Mouse (Mus musculus) thymus, postnatal 10 days (tissue): ENCODE measurements around the gene Xpo6.
A peak's percentile ranks its signal among the peaks of the same experiment; 100 is the strongest.

Experiments
- DNase-seq, 2 experiments: peaks; one replicate each; pipeline ENCODE4 v3.0.0; 2021; ENCODE audit warnings: low spot score in 2 of 2

The Xpo6 gene

DNA sequence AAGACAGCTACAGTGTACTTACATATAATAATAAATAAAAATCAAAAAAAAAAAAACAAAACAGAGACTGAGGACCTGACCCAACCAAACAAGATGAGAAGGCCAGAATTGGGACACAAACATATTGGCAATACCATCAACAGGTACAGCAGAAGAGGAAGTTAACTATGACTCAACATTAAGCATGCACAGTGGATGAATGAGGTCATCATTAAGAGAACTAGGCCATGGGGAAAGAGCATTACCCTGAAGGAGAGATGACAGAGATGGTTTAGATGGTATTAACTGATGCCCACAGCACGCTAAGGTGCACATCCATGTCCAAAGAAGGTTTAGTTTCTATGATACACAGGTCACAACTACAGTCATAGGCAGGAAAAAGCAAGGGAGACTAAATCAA lies 6.1 kb downstream of the Xpo6 start:
- no peak for DNase-seq

DNA sequence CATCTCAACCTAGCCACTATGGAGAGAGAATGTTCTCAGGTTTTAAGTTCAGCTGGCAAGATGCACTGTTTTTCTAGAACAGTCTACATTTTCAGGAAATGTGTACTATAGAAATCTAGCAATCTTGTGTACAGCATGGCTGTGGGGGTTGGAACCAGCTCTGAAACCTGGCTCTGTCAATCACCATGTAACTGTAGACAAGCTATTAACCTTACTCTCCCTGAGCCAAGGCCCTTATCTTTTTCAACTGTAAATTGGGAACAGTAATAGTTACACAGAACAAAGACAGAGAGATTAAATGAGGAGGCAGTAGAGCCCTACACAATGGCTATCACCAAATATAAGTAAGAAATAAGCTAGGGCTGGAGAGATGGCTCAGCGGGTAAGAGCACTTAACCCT lies 8.8 kb downstream of the Xpo6 start:
- no peak for DNase-seq

DNA sequence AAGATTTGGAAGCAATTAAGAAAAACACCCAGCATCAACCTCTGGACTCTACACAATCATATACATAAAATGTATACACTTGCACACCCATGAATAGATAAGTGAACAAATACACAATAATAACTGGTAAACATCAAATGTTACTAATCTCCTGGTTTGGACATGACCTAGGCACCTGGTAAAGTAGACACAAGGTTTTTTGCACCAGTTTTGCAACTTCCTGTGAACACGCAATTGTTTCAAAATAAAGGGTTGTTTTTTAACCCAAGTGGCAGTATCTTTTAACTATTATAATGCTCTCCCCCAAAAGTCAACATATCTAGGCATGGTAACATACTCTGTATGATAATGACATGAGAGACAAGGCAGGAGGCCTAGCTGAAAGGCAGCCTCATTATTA lies 10.8 kb downstream of the Xpo6 start:
- no peak for DNase-seq

DNA sequence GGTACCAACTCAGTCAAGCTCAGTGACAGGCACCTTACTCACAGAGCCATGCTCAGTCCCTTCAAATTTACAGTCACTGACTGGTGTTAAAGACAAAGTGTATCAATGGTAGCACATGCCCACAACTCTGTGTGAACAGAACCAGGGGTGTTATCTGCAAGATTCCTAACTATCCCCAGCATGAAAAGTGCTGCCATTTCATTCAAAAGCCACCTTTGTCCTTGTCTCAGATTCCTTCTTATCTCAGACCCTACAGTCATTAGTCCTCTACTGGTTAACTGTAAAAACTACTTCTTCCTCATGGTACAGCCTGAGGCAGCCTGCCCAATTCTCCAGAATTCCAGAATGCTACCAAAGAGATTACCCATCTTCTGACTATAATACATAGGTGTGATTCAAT lies 14.3 kb downstream of the Xpo6 start:
- no peak for DNase-seq

DNA sequence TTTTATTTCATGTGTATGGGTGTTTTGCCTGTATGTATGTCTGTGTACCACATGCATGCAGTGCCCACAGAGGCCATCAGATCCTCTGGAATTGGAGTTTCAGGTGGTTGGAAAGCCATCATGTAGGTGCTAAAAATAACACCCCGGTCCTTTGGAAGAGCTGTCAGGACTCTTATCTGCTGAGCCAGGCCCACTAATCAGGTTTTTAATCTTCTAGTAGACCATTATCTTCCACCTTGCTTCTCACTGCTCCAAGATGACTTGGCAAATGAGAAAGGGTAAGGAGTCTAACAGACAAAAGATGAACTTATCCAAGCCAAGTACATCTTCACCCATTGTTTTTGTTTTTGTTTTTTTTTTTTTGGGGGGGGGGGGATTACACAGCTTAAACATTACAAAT lies 16.7 kb downstream of the Xpo6 start:
- DNase-seq, result no peak

DNA sequence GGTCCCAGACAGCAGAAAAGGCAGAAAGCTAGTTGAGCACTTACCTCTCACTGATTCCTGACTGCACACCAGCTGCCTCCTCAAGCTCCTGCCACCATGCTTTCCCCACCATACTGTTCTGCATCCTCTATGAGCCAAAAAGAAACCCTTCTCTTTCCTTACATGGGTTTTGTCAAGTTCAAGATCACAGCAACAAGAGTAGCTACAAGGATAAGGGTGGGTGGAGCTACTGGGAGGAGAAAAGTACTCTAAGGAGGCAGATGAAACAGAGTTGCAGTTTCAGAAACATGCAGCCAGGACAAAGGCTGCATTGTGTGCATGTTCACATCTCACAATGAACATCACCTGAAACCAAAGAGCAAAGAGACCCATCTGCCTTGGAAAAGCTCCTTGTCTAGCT lies 18.8 kb downstream of the Xpo6 start:
- DNase-seq, result no peak

DNA sequence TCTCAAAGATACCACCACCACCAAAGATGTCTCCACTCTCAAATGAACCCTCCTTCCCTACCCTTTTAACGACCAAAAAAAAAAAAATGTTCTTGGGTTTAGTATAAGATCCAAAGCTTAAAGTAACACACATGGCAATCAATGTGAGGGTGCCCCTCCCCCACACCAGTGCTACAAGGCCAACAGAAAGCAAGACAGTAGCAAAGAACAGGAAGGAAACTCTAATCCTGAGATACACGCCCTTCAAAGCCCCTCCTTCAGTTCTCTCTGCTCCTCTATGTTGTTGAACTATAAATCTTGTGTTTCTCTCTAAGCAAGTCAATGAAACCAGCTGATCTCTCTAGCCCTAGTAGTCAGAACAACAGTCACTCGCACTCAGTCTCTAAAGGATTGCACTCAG lies 19.3 kb downstream of the Xpo6 start:
- peak; percentile 54 to 66 for DNase-seq

DNA sequence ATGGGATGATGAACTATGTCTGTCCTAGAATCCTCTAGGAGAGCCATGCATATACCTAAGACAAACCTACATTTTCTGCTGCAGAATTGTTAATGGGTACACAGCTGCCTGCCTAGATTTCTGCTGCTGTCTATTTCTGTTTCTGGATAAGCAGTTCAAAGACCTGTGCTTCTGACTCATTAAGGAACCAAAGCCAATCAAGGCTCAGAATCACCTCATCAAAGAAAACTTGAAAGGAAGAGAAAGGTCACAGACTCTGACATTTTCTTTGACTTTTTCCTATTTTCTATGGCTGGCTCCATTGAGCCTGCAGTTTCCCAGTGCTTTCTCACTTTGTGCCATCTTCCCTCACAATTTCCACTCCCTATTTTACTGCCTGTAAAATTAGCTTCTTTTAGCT lies 21.5 kb downstream of the Xpo6 start:
- no peak for DNase-seq

DNA sequence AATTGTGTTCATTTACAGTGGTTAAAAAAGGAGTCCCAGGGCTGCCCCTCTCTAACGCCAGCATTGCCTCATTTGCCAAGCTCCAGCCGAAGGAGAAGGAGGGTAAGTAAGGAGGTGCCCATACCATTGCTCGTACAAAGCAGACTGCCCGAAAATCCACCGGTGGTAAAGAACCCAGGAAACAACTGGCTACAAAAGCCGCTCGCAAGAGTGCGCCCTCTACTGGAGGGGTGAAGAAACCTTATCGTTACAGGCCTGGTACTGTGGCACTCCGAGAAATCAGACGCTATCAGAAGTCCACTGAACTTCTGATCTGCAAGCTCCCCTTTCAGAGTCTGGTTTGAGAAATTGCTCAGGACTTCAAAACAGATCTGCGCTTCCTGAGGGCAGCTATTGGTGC lies 24.3 kb downstream of the Xpo6 start:
- no peak for DNase-seq

DNA sequence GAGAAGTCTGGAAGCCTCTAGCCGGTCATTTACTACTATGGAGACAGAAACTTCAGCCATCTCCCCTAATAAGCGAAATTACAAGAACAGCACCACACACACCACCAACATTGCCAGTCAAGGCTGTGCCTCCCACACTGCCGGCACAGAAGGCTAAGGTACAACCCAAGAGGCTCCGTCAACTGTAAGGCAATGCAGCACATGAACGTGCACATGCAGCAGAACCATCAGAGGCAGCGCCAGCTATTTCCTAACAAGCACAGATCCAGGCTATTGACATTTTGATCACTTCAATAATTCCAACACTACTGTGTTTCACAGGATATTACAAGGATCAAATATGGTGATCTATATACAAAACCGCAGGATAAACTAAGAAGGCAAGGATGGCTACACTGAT lies 24.8 kb downstream of the Xpo6 start:
- no peak for DNase-seq

DNA sequence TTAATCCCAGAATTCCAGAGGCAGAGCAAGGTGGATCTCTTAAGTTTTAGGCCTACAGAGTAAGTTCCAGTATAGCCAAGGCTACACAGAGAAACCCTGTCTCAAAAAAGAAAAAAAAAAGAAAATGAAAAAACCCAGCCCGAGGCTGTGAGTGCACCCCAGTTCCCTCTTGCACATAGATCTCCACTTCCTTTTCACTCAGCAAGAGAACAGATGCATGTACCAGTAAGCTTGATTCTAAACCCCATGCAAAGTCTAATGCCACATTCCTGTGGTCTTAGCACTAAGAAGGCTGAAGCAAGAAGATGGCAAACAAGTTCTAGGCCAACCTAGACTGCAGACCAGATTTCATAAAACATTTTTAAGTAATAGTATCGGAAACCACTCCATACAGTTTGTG lies 25.4 kb downstream of the Xpo6 start:
- no peak for DNase-seq

DNA sequence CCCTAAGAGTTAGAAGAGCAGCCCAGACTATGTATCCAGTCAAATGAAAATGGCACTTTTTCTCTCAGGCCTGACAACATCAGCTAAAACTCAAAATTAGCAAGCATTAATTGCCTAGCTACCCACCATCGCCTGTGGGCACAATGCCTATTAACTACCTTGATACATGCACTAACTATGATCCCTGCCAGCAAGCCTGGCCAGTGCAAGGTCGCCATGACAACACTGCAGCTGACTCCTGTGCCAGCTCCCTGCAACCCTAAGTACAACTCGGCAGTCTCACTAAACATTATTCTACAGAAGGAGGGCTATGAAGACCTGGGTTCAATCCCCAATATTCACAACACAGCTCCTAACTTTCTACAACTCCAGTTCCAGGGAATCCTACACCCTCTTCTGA lies 28.3 kb downstream of the Xpo6 start:
- DNase-seq, result no peak

DNA sequence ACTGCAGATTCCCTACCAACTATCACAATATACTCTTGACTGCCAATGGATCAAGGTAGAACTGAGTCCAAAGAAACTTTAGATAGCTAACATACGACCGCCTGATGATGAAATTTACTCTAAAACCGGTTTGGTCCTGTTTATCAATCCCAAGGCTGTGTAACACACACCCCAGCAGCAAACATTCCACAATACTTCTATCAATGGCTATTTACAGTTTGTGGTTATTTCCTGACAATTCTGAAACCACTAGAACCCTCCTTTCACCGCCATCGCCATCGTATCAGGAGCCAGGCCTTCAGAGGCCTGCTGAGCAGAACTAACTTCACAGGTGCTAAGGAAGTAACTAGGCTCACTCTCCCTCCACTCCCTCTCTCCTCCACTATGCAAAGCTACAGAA lies 31.7 kb downstream of the Xpo6 start:
- DNase-seq, result no peak

DNA sequence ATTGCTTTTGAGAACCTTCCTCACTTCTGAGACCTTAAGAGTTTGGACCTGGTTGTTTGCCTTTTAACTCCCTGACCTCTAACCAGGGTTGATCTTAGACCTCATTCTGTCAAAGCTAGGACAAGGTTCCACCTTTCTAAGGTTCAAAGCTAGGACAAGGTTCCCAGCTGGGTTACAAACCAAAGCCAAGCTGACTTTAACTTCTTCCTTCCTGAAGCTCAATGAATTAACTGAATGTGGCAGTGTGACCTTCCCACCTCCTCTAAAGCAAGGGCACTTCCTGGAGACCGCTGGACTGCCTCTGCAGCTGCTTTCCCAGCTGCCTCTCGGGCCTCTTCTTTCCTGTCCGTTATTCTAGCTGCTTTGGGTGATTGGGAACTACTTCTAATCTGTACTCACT lies 32.9 kb downstream of the Xpo6 start:
- no peak for DNase-seq

DNA sequence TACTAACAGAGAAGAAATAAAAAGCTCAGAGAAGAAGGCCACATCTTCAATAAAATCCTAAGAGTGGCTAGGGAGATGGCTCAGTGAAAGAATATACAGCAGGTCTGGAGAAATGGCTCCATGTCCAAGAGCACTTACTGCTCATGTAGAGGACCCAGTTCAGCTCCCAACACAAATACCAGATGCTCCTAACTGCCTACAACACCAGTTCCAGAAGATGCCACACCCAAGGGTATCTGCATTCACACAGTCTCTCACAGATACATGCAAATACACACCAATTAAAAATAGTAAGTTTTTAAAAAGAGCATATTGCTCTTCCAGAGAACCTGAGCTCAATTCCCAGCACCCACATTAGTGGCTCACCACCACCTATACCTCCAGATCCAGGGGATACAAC lies 33.7 kb downstream of the Xpo6 start:
- no peak for DNase-seq

DNA sequence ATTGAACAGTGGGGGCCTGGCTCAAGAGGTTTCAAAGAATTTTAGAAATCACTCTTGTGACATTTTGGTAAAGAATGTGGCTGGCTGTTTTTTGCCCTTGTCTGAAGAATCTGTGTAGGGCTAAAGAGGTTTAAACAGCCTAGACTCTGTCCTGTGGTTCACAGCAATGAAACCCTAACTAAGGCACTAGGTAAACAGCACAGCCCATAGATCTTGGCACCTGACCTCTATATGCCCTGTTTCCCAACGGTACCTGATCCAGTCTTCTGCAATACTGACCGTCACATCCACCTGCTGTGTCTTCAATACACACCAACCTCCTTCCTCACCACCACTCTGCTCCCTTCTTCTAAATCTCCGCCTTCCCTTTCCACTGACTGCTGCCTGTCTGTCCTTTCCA lies 42.1 kb downstream of the Xpo6 start:
- no peak for DNase-seq

DNA sequence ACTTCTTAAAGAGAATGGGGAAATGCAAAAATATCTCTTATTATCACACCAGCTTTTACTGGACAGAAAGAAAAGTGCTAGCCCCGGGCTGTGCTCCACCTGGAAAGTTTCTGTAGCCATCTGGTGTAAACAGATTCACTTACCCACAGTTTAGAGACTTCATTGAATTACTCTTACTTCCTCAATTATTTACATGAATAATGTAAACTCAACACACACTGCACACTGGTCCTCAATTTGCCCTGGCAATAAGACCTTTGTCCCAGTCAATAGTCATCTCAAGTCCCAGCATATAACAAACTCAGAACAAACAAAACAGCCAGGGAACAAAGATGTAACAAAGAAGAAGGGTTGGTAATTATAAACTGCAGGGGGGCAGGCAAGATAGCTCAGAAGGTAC lies 44.6 kb downstream of the Xpo6 start:
- DNase-seq, result no peak

DNA sequence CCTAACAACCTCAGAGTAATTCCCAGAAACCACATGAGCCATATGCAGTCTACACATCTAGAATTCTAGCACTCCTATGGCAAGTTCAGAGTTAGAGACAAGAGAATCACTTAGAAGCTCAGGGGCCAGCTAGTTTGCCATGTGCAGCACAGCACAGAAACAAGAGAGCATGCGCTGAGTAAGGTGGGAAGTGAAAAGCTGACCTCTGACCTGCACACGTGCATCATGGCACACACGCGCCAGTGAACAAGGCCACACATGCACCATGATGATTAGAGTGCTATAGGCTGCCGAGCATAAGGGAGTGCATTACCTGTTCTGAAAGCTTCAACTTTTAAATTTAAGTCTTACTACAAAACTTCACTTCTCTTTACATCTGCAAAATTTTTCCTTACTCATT lies 45.6 kb downstream of the Xpo6 start:
- DNase-seq, result no peak

DNA sequence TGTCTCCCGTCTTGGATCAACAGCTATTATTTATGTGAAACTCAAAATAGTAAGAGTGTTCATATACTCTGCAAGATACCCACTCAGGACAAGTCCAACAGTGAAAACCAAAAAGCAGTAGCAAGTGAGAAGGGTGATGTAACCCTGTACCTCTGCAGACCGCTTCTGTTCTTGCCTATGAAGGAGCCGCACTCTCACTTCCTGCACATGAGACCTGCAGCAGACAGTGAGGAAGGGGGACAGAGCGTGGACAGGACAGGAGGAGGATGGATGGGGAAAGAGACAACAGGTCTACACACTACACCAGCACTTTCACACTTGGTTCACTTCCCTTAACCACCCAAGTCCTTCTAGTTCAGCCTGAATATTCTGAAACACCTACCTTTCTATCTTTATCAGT lies 48.0 kb downstream of the Xpo6 start:
- DNase-seq, result no peak

DNA sequence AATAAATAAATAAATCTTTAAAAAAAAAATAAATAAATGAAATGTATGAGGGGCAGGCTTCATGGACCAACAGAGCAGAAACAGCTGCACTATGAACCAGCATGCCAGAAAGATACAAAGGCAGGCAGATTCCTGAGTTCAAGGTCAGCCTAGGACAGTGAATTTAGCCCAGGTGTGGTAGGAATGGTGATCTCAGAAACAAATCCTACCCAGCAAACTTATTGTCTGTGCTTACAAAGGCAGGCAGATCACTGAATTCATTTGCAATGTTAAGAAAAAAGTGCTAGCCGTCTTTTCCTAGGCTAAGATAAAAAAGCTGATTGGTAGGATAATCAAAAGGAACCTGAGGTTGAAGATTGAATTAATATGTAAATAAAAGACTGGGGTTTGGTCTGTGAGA lies 54.1 kb downstream of the Xpo6 start:
- DNase-seq, result no peak

DNA sequence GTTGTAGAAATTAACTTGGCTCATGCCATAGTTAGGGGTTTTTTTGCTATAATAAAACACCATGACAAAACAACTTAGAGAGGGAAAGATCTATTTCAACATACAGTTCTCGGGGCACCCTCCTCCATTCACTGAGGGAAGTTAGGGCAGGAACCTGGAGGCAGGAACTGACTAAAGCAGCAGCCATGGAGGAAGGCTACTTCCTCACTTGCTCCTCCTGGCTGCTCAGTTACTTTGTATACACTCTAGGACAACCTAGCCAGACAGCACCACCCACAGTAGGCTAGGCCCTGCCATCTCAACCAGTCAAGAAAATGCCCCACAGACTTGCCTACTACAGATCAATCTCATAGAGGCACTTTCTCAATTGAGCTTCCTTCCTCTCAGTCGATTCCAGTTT lies 55.9 kb downstream of the Xpo6 start:
- DNase-seq, result no peak

DNA sequence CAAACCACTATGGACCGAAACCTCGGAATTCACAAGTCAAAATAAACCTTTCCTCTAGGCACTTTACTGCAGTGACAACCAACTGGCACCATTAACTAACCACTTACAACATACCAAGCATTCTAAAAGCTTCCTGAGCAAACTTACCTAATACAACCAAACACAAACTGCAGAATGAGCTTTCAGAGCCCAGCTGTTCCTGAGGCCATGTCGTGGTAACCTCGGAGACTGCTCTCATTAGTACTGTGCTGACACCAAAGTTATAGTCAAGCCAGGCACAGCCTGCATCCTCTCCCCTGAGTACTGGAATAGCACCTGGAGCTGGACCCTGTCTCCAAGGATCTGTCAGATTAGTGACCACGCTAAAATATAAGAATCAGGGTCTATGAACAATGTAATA lies 62.5 kb downstream of the Xpo6 start:
- no peak for DNase-seq

DNA sequence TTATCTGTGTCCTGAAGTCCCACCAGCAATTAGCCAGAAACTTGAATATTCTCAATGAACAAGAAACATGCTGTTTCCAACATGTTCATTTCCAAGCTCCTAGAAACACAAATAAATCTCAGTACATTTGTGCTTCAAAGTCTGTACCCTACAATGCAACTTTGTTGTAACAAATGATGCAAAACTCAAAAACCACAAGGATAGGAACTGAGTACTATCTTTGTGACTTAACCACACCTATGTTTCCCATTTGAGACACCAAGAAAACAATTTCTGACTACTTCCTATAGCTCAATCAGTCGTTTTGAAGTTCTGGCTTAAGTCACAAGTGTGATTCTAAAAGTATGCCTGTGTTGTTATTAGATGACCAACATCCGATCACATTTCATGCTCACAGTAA lies 64.9 kb downstream of the Xpo6 start:
- DNase-seq, result no peak

DNA sequence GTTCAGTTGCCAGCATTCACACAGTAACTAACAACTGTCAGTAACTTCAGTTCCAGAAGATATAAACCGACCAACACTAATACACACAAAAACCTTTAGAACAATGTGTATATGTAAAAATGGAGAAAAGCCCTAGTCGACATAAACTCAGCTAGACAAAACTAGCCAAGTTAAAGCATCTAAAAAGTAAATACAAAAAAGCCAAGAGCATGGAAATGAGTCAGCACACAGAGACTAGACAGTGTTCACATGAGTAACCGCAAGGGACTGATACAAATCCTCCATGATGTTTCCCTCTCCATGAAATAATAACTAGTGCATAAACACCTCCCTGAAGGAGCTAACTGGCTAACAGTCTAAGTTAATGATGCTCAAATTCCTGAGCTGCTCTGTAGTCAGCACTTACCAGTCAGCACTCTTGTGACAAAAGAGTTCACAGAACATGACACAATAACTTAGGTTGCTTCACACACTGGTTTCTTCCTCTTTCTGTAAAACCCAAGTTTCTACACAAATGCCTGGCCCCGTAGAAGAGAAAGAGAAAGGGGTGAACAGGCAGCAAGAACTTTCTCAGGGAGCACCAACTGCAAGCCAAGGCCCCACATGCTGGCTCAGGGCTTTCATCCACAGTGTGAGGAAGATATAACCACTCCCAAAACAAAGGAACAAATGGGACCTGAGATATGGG lies 65.5 kb downstream of the Xpo6 start:
- DNase-seq, result no peak

DNA sequence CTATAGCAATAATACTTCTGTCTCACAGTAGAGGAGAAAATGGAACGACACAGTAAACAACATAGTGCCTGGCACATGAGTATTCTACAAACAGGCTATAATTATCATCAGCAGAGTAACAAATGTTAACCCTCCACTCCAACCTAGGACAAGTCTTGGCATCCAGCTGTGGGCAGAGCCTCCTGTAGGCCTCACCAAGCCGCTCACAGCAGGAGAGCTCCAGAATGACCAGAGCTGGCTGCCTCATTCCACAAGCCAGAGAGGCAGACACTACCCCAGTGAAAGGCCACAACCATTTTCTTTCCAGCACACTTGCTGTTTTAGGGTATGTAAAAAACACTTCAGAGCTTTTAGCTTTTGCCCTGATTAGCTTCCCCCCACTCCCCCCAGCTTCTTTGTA lies 72.6 kb downstream of the Xpo6 start:
- DNase-seq, result no peak
